Mouse (Mus musculus) ES-E14 (cell line): ENCODE measurements around the gene Csf2rb.

ENCODE experiments used
- HCFC1 ChIP-seq: IDR thresholded peaks from 2 replicates; pipeline ENCODE4 v1.6.1; 2012; ENCODE audit warnings: low read length, inconsistent platforms, borderline replicate concordance; ENCODE audit not compliant: insufficient read depth
- MAFK ChIP-seq: IDR thresholded peaks from 2 replicates; pipeline ENCODE4 v1.6.1; 2014; ENCODE audit warnings: mild to moderate bottlenecking, low read depth, low read length, inconsistent platforms; ENCODE audit not compliant: insufficient read depth
- ZC3H11A ChIP-seq: IDR thresholded peaks from 2 replicates; pipeline ENCODE4 v1.6.1; 2012; ENCODE audit warnings: low read depth, mild to moderate bottlenecking, inconsistent platforms, low read length, borderline replicate concordance
- ZNF384 ChIP-seq: IDR thresholded peaks from 2 replicates; pipeline ENCODE4 v1.6.1; 2012; ENCODE audit warnings: low read depth, low read length, inconsistent platforms

- no peak for TF ChIP-seq HCFC1
- no peak for TF ChIP-seq ZNF384
- no peak for TF ChIP-seq MAFK
- TF ChIP-seq ZC3H11A: no peak
Observed at GRCm38 (mm10) chr15:78305341-78305933, 20.1 kb upstream of the Csf2rb start, which contains the start of gene Csf2rb2.
